Comparison of ENCODE assay signal across 10 mouse cellular contexts in genomic region chr10:59863620-59864019, GRCm38 (mm10). TPM values are rescaled to one million over a fixed set of nuclear protein-coding genes. Genes with fewer than 3 reads are reported as not detected.
A peak's percentile ranks its signal among the peaks of the same experiment; 100 is the strongest.
DNase-seq lines count a peak whose midpoint lies in the region; ATAC-seq and TF ChIP-seq lines count a peak whose summit lies in the region.
"Had no signal": no experiment of that assay in that cellular context is flagged by ENCODE, and none has a peak within 500 bp of the region (broad histone marks: within the 10 kb centered on the region; RNA-seq: fewer than 3 reads in every experiment).

No protein-coding gene starts in this region.

- no peak for DNase-seq in hindbrain, embryonic 10.5 days (ENCODE audit: low spot score)
- no peak for DNase-seq in hindbrain, embryonic 11.5 days (ENCODE audit: low spot score)
- peak; percentile 57 for DNase-seq in left cerebral cortex, postnatal 4 days
- DNase-seq in left cerebral cortex, postnatal 36 days (ENCODE audit: low spot score in 2 of 2), result no peak
- no peak for DNase-seq in midbrain, embryonic 11.5 days (ENCODE audit: low spot score, missing footprints)
- DNase-seq in B cell, adult 2 months, result no peak
- DNase-seq in adrenal gland, postnatal 25 days, result no peak
- DNase-seq: adrenal gland, postnatal 10 days; heart, postnatal 14 days had no signal

- ATAC-seq in hindbrain, embryonic 11.5 days (ENCODE audit: low FRiP score), result no peak
- ATAC-seq in midbrain, embryonic 11.5 days (ENCODE audit: low FRiP score), result no peak

- TF ChIP-seq CTCF in E14TG2a.4 (conservative IDR thresholded peaks at IDR 0.05; ENCODE audit: low read length), result no peak

- no peaks in the 10 kb centered on the region for H3K9me3 ChIP-seq in hindbrain, embryonic 10.5 days
- H3K9me3 ChIP-seq in hindbrain, embryonic 11.5 days (ENCODE audit: control insufficient read depth, low read length), result no peaks in the 10 kb centered on the region
- H3K9me3 ChIP-seq in E14TG2a.4 (ENCODE audit: low read length), result no peaks in the 10 kb centered on the region
- no peaks in the 10 kb centered on the region for H3K9me3 ChIP-seq in midbrain, embryonic 11.5 days (ENCODE audit: control insufficient read depth, low read length)

- H3K27me3 ChIP-seq in hindbrain, embryonic 10.5 days (ENCODE audit: insufficient read depth, poor library complexity, severe bottlenecking), result no peaks in the 10 kb centered on the region
- H3K27me3 ChIP-seq in hindbrain, embryonic 11.5 days (ENCODE audit: control insufficient read depth, insufficient read depth, low read length), result no peaks in the 10 kb centered on the region
- H3K27me3 ChIP-seq in E14TG2a.4 (ENCODE audit: insufficient read depth, low read length), result peaks cover 4% of the 10 kb centered on the region; the same call in 1 of the 2 replicates
- H3K27me3 ChIP-seq in midbrain, embryonic 11.5 days (ENCODE audit: control insufficient read depth, insufficient read depth, low read length), result no peaks in the 10 kb centered on the region

- peaks cover 39% of the 10 kb centered on the region for H3K4me1 ChIP-seq in hindbrain, embryonic 10.5 days (replicated peaks)
- H3K4me1 ChIP-seq in hindbrain, embryonic 11.5 days (replicated peaks; ENCODE audit: control insufficient read depth, insufficient read depth, low read length), result peaks cover 8% of the 10 kb centered on the region; the same call in 1 of the 2 replicates
- peaks cover 75% of the 10 kb centered on the region for H3K4me1 ChIP-seq in E14TG2a.4 (replicated peaks; ENCODE audit: low read depth, low read length)
- H3K4me1 ChIP-seq in midbrain, embryonic 11.5 days (ENCODE audit: control insufficient read depth, insufficient read depth, low read length), result peaks cover 4% of the 10 kb centered on the region; the same call in 1 of the 2 replicates

- WGBS in hindbrain, embryonic 10.5 days, result 47% methylated on average over 4 of the region's 4 CpGs
- WGBS in hindbrain, embryonic 11.5 days, result 31% methylated on average over 4 of the region's 4 CpGs
- 57% methylated on average over 4 of the region's 4 CpGs for WGBS in midbrain, embryonic 11.5 days

- 0 out of 2 replicates have a peak, but pooled peaks cover 4% of the 10 kb centered on the region for H3K36me3 ChIP-seq in hindbrain, embryonic 10.5 days
- no peaks in the 10 kb centered on the region for H3K36me3 ChIP-seq in hindbrain, embryonic 11.5 days (ENCODE audit: control insufficient read depth, insufficient read depth, low read length)
- H3K36me3 ChIP-seq in E14TG2a.4 (ENCODE audit: insufficient read depth, low read length), result no peaks in the 10 kb centered on the region
- H3K36me3 ChIP-seq in midbrain, embryonic 11.5 days (ENCODE audit: control insufficient read depth, insufficient read depth, low read length), result no peaks in the 10 kb centered on the region

- H3K9ac ChIP-seq in hindbrain, embryonic 11.5 days (ENCODE audit: low read depth, low read length), result no peak overlapping the region
- 0 out of 2 replicates have a peak overlapping the region, but pooled peaks have one; percentile 1 for H3K9ac ChIP-seq in midbrain, embryonic 11.5 days (ENCODE audit: low read length)

- intact Hi-C loops in left cerebral cortex, postnatal 4 days (cut with DNase I), result loop anchor here (10.0 kb wide), 3 partner anchors 249 to 689 kb away; partner anchors contain the start of genes Gm10322 and Mcu
- intact Hi-C loops in left cerebral cortex, postnatal 36 days (cut with DNase I), result loop anchor here (10.0 kb wide), 1 partner anchor 249 kb away; the partner anchor contains the start of genes Gm10322 and Mcu

- no peak overlapping the region for H3K4me3 ChIP-seq in hindbrain, embryonic 10.5 days
- no peak overlapping the region for H3K4me3 ChIP-seq in hindbrain, embryonic 11.5 days (ENCODE audit: low read depth, low read length)
- H3K4me3 ChIP-seq in E14TG2a.4 (replicated peaks; ENCODE audit: low read length), result 0 out of 2 replicates have a peak overlapping the region, but pooled peaks have one; percentile 57
- H3K4me3 ChIP-seq in midbrain, embryonic 11.5 days (ENCODE audit: low read depth, low read length), result no peak overlapping the region

- H3K4me2 ChIP-seq in hindbrain, embryonic 11.5 days (replicated peaks; ENCODE audit: low read depth, low read length), result no peak overlapping the region
- H3K4me2 ChIP-seq in midbrain, embryonic 11.5 days, result no peak overlapping the region

- H3K27ac ChIP-seq in hindbrain, embryonic 10.5 days, result peak overlapping the region; percentile 43; the same call in 1 of the 2 replicates
- no peak overlapping the region for H3K27ac ChIP-seq in hindbrain, embryonic 11.5 days (ENCODE audit: low read depth, low read length)
- H3K27ac ChIP-seq in midbrain, embryonic 11.5 days (ENCODE audit: low read depth, low read length), result no peak overlapping the region

RNA-seq across cellular contexts. Expression of gene Dnajb12, which starts 15.7 kb away (rescaled TPM):
- 27.2 and 31.5 TPM in 2 replicates for polyA plus RNA-seq in hindbrain, embryonic 10.5 days (2016; fragmentation: Nextera tagmentation; extraction: Ambion mirVana)
- polyA plus RNA-seq in hindbrain, embryonic 11.5 days (2014; fragmentation: Nextera tagmentation; extraction: Ambion mirVana), result 22.0 and 22.6 TPM in 2 replicates
- 10 to 100 TPM; 32.1 to 37.7 TPM for total RNA-seq in left cerebral cortex, postnatal 4 days (2021)
- 10 to 100 TPM; 51.8 to 56.0 TPM for total RNA-seq in left cerebral cortex, postnatal 36 days (2021)
- polyA plus RNA-seq in midbrain, embryonic 11.5 days (2014; fragmentation: Nextera tagmentation; extraction: Ambion mirVana), result 21.0 and 22.4 TPM in 2 replicates
- 65.1 and 69.2 TPM in 2 replicates for total RNA-seq in adrenal gland, postnatal 25 days (2021)
